Mouse (Mus musculus): ENCODE results near the gene Dctn2.
"Not testable (repeated sequence)": the region's sequence is repeated elsewhere in the genome, so short reads cannot be mapped to it uniquely, and the experiment has no call there.

The Dctn2 gene

DNA sequence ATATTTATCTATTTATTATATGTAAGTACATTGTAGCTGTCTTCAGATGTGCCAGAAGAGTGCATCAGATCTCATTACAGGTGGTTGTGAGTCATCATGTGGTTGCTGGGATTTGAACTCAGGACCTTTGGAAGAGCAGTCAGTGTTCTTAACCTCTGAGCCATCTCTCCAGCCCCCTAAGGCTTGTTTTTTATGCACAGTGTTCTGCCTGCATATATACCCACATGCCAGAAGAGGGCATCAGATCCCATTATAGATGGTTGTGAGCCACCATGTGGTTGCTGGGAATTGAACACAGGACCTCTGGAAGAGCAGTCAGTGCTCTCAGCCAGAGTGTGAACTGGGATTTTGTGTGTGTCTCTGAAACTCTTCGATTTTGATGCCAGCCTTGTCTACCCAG, 48.8 kb downstream of the Dctn2 start:
- DNase-seq = not testable (repeated sequence)

DNA sequence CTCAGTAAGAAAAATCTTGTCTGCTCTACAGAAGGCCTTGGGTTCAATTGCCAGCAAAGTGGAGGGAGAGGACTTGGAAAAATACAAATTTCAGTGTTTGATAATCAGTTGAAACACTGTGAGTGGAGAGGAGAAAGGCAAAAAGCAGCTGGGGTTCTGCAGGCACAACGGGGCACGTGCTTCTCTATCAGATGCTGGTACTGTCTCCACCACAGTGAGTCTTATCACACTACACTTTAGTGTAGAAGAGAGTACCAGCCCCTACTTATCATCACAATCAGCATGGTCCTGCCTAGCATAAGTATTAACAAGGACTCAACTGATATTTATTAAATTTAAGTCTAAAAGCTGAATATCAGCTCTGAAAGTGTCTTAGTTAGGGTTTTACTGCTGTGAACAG, 51.1 kb downstream of the Dctn2 start:
- DNase-seq = no peak

DNA sequence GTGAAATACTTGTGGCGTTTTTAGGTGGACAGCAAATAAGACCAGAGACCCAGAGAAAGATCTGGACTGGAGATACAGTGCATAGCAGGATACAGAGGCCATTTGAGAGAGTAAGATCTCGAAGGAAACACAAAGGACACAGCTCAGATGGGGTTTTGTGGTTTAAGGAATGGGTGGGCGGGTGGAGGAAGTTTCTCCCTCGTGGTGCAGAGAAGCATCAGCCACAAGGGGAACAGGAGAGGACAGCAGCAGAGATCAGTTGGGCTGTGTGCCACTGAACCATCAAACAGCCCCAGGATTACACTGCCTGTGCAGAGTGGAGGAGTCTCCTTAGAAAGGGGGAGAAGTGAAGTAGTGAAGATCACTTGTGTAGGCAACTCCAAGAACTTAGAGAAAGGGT, 51.8 kb downstream of the Dctn2 start:
- DNase-seq = no peak

DNA sequence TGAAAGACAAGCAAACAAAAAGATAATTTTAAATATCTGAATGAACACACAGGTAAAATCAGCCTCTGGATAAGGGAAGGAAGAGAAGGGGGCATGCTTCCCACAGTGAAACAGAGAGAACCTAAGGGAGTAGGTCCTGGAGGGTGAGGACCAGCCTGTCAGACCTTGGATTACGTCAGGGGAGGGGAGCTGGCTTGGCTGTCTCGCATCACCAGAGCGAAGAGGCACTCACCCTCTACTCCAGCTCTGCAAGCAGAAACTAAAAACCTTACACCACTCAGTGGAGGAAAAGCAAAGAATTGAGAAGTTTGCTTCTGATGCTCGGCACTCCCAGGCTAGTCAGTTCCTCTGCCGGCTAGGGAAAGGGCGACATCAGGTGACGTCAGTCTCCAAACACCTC, 53.8 kb downstream of the Dctn2 start:
- no peak for DNase-seq

DNA sequence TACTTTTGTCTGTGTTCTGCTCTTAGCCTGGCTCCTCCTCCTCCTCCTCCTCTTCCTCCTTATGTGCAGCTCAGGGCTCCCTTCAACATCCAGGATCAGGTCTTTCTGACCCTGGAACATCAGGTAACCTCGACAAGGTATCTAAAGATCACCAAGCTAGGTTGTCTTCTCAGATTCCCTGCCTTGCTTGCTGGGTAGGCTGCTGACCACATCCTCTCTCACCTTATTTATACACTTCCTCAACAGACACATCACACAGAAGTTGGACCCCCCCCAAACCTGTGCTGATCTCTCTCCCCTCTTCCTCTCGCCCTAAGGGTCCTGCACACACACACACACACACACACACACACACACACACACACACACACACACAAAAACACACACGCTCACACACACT, 55.5 kb downstream of the Dctn2 start, which contains the start of gene Arhgap9:
Arhgap9 (plus strand) TSS at position 344 of the 400 bp plus-strand sequence.
- no peak for DNase-seq

DNA sequence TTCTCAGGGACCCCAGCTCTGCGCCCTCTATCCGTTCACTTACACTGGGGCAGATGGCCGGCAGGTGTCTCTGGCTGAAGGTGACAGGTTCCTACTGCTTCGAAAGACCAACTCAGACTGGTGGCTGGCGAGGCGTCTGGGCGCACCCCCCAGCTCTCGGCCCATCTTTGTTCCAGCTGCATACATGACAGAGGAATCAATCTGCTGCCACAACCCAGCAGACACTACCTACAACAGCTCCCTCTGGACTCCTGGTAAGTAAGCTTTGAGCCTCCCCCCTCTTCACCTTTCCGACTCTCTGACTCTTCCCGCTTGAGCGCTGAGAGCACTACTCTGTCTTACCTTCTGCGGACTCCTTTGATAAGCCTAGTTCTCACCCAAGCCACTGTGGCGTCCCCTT, 56.0 kb downstream of the Dctn2 start:
- DNase-seq = no peak

DNA sequence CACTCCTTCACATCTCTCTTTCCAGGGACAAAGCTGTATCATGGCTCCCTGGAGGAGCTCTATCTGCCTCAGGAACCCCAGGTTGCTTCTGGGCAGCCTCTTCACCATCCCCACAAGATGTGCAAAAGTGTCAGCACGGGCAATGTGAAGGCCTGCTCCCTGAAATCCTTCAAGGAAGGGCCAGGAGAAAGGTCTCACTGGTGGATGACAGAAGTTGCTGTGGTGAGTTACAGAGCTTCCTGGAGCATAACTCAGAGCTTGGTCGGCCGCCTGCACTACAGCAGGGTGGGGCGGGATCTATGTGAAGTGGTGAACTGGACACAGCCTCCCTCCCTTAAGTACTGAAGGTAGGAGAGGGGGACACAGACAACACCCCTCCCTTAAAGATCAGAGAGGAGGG, 56.5 kb downstream of the Dctn2 start:
- no peak for DNase-seq

DNA sequence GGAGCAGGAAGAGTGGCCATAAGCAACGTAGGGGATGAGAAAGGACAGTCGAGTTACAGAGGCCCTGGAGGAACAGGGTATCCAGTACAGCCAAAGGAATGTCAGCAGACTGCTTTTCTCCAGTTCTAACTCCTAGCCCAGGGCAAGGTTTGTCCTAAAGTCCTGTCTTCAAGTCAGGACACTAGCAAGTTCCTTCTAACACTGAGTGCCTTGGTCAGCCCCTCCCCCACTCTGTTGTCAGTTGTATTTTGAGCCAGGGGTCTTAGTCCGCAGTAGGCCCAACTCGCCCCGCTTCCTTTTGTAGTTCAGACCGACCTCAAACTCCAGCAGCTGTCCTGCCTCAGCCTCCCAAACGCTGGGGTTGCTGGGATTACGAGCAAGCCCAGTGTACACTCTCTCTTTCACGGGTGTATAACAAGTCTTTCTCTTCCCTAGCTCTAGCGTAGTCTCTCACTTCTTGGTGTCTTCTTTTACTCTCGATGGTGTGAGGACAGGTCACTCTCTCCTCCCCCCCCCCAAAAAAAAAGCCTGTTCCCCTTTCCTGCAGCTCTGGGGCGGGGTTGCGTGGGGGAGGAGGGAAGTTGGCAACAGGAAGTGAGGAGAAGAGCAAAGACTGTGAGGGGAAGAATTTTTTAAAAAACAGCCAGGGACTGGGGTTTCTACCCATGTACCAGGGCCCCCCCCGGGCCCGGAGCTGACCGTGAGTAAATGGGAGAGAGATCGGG, 57.1 kb downstream of the Dctn2 start:
- DNase-seq = peak; percentile 51 to 52

DNA sequence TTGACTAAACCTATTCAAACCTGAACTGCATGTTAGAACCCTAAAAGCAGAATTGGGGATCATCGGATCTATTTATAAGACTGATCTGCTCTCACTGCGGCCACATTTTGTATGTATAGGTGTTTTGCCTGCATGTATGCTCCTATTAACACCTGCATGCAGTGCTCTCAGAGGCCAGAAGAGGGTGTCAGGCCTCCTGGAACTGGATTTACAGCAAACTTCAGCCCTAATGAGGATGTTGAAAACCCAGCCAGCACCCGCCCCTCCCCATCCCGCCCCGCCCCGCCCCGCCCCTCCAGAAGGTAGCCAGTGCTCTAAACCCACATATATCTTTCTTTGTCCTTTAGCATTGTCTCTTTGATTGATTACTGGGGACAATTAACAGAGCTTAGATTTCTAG, 58.3 kb downstream of the Dctn2 start:
- DNase-seq = peak; percentile 67 to 68

DNA sequence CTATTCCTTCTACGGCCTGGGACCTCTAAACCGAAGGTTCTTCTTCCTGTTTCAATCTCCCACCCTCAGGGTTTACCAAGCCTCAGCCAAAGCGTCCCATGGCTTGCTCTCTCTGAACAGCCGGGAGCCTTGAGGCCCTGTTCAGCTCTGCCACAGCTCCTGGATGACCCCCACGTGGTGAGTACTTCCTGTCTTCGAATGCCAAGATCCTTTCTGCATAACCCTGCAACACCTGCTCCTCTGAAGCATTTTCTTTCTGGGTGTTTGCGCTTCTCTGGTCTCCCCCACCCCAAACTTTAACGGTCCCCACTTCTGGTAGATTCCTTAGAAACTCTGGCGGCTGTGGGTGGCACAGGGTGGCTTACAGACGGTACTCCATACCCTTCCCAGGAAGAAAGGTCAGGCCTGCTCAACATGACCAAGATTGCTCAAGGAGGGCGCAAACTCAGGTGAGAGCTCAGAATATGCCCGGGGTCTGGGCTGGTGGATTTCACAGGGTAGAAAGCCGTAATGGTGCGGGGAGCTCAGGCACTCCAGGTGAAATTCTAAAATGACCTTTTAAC, 59.4 kb downstream of the Dctn2 start:
- no peak for DNase-seq

DNA sequence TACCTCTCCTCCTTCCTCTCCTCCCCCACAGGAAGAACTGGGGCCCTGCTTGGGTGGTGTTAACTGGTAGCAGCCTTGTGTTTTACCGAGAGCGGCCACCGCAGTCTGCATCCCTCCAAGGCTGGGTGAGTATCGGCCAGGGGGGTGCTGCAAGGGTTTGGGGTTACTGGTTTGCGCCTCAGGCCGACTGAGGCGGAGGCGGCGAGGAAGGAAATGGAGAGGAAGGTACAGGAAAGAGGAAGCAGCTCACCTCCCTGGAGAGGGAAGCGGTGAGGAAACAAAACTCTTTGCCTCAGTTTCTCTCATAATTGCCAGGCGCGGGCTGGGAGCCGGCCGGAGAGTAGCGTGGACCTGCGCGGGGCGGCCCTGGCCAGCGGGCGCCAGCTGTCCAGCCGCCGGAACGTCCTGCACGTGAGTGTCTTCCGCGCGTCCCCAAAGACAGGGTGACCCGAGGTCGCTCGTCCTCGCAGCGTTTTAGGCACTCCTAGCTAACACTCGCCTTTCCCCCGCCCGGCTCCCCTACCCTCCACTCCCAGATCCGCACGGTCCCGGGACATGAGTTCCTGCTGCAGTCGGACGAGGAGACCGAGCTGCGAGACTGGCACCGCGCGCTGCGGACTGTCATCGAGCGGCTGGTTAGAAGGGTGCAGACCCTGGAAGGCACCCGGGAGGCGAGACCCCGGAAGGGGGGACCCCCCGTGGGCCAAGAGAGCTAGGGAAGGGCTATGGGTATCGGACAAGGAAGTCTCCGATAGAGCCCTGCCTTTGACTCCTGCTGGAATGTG, 60.0 kb downstream of the Dctn2 start:
- DNase-seq = no peak

DNA sequence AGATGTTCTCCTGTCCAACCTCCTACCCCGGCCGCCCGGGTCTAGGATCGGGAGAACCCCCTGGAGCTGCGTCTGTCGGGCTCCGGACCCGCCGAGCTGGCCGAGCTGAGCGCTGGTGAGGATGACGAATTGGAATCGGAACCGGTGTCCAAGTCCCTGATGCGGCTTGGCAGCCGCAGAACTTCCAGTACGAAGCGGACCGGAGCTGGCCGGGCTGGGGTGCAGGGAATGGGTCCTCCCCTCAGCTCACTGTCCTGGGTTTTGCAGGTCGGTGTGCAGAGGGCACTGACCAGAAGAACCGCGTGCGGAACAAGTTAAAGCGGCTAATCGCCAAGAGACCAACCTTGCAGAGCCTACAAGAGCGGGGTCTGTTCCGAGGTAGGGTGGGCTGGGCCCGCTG, 60.7 kb downstream of the Dctn2 start:
- no peak for DNase-seq

DNA sequence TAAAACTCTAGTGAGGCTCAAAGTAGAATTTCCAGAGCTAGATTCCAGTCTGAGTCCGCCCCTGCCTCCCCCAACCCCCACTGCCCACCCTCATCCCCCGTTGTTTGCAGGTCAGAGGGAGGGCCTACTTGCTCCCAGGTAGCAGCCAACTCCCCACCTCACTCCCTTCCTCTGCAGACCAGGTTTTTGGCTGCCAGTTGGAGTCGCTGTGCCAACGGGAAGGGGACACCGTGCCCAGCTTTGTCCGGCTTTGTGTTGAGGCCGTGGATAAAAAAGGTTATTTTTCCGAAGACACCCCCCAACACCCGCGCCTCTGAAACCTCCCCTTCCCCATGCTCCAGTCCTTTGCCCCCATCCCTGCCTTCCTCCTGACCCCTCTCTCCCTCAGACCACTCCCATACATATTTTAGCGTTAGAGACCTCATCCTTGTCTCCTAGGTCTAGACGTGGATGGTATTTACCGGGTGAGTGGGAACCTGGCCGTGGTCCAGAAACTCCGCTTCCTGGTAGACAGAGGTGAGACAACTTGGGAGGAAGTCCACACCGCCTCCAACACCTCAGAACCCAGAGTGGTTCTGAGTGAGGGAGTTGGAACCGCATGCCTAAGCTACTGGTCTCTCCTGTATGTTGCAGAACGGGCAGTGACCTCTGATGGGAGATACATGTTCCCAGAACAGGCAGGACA, 61.4 kb downstream of the Dctn2 start:
- DNase-seq = no peak

DNA sequence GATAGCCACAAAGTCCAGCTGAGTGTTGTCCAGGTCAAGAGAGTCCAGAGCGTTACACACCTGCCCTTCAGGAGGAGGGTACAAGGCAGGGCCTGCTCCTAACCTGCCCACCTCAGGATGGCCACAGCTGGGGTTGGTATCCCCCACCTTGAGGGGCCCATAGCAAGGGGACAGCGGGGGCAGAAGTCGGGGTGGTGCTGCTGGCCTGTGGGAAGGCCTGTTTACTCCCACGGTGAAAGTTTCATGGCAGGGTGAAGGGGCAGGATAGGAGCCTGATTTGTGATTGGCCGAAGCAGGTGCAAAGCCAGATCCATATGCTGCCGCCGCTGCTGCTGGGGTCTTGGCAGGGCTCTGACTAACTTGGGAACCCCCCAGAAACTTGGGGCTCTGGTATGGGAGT, 64.0 kb downstream of the Dctn2 start:
- DNase-seq = no peak

Data from lung, adult 18-20 months (tissue).